Mouse (Mus musculus): Measurements from ENCODE around the gene Fgd6. TPM values are rescaled to one million over a fixed set of nuclear protein-coding genes. Genes with fewer than 3 reads are reported as not detected.

Fgd6 gene
- total and polyA plus RNA-seq, 2 experiments from 2014 or later: 1.4 to 3.1 TPM

DNA sequence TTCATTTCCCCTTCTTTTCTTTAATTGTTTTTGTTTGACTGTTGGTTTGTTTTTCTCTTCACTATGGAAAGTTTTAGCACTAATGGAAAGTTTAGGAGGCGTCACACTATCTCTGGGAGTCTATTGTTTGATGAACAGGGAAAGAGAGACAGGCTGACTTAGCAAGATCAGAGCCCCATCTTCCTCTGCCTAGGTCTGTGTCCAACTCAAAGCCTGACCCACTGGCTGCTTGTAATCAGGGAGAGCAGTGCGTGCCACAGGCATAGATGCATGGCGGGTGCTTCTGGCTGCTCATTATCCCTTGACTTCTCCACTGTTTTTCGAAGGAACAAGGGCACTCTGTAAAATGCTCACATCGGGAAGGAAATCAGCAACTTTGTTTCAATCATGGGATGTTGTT lies 26.6 kb downstream of the Fgd6 start:
- no peaks in the 10 kb centered on the region for H3K4me1 ChIP-seq (ENCODE audit: insufficient read depth, low read length)
- H3K4me3 ChIP-seq (ENCODE audit: low read depth, low read length): no peak overlapping the region
- no peak overlapping the region for H3K27ac ChIP-seq (ENCODE audit: low read depth, low read length)
- H3K9me3 ChIP-seq (ENCODE audit: low read length): no peaks in the 10 kb centered on the region
- ATAC-seq (ENCODE audit: low FRiP score) (no peak), DNase-seq (ENCODE audit: low spot score) (no peak)
- H3K36me3 ChIP-seq (ENCODE audit: insufficient read depth, low read length): no peaks in the 10 kb centered on the region
- no peak overlapping the region for H3K9ac ChIP-seq (replicated peaks; ENCODE audit: low read length, poor library complexity, severe bottlenecking)
- H3K4me2 ChIP-seq (ENCODE audit: low read depth, low read length, poor library complexity, severe bottlenecking): no peak overlapping the region
- 43% methylated on average over 5 of the region's 5 CpGs for WGBS
- no peak for TF ChIP-seq CTCF (IDR thresholded peaks at IDR 0.05)
- no peaks in the 10 kb centered on the region for H3K27me3 ChIP-seq (ENCODE audit: insufficient read depth, low read length)

GRCm38 (mm10) chr10:94066896-94067295 lies 31.1 kb downstream of the Fgd6 start:
- no peak overlapping the region for H3K4me2 ChIP-seq (ENCODE audit: low read depth, low read length, poor library complexity, severe bottlenecking)
- no peaks in the 10 kb centered on the region for H3K36me3 ChIP-seq (ENCODE audit: insufficient read depth, low read length)
- no peak for DNase-seq (ENCODE audit: low spot score)
- no peak overlapping the region for H3K27ac ChIP-seq (ENCODE audit: low read depth, low read length)
- no peak for ATAC-seq (ENCODE audit: low FRiP score)
- no peak overlapping the region for H3K4me3 ChIP-seq (ENCODE audit: low read depth, low read length)
- no peaks in the 10 kb centered on the region for H3K4me1 ChIP-seq (ENCODE audit: insufficient read depth, low read length)
- TF ChIP-seq CTCF (IDR thresholded peaks at IDR 0.05): no peak
- 68% methylated on average over 3 of the region's 3 CpGs for WGBS
- H3K9me3 ChIP-seq (ENCODE audit: low read length): no peaks in the 10 kb centered on the region
- no peak overlapping the region for H3K9ac ChIP-seq (replicated peaks; ENCODE audit: low read length, poor library complexity, severe bottlenecking)
- H3K27me3 ChIP-seq (ENCODE audit: insufficient read depth, low read length): no peaks in the 10 kb centered on the region

- Histone ChIP-seq H3K4me3 (ENCODE audit: low read depth, low read length) (no peak overlapping the region), H3K27ac (ENCODE audit: low read depth, low read length) (no peak overlapping the region), H3K4me2 (ENCODE audit: low read depth, low read length, poor library complexity, severe bottlenecking) (no peak overlapping the region), H3K4me1 (ENCODE audit: insufficient read depth, low read length) (0 out of 2 replicates have a peak, but pooled peaks cover 3% of the 10 kb centered on the region), H3K36me3 (ENCODE audit: insufficient read depth, low read length) (no peaks in the 10 kb centered on the region), H3K9ac (replicated peaks; ENCODE audit: low read length, poor library complexity, severe bottlenecking) (no peak overlapping the region), H3K9me3 (ENCODE audit: low read length) (no peaks in the 10 kb centered on the region), H3K27me3 (ENCODE audit: insufficient read depth, low read length) (no peaks in the 10 kb centered on the region)
- 88% methylated on average over 5 of the region's 5 CpGs for WGBS
- ATAC-seq (ENCODE audit: low FRiP score) (no peak), DNase-seq (ENCODE audit: low spot score) (no peak)
- no peak for TF ChIP-seq CTCF (IDR thresholded peaks at IDR 0.05)
Observed at GRCm38 (mm10) chr10:94068701-94069100, 32.9 kb downstream of the Fgd6 start.

- H3K4me3 ChIP-seq (ENCODE audit: low read depth, low read length): no peak overlapping the region
- ATAC-seq (ENCODE audit: low FRiP score) (no peak), DNase-seq (ENCODE audit: low spot score) (no peak)
- no peaks in the 10 kb centered on the region for H3K9me3 ChIP-seq (ENCODE audit: low read length)
- H3K4me2 ChIP-seq (ENCODE audit: low read depth, low read length, poor library complexity, severe bottlenecking): no peak overlapping the region
- H3K36me3 ChIP-seq (ENCODE audit: insufficient read depth, low read length): no peaks in the 10 kb centered on the region
- no peak overlapping the region for H3K27ac ChIP-seq (ENCODE audit: low read depth, low read length)
- H3K9ac ChIP-seq (replicated peaks; ENCODE audit: low read length, poor library complexity, severe bottlenecking): no peak overlapping the region
- 0 out of 2 replicates have a peak, but pooled peaks cover 3% of the 10 kb centered on the region for H3K4me1 ChIP-seq (ENCODE audit: insufficient read depth, low read length)
- TF ChIP-seq CTCF (IDR thresholded peaks at IDR 0.05): no peak
- no peaks in the 10 kb centered on the region for H3K27me3 ChIP-seq (ENCODE audit: insufficient read depth, low read length)
- WGBS: 94% methylated on average over 7 of the region's 7 CpGs
Observed at GRCm38 (mm10) chr10:94071641-94072040, 35.8 kb downstream of the Fgd6 start.

DNA sequence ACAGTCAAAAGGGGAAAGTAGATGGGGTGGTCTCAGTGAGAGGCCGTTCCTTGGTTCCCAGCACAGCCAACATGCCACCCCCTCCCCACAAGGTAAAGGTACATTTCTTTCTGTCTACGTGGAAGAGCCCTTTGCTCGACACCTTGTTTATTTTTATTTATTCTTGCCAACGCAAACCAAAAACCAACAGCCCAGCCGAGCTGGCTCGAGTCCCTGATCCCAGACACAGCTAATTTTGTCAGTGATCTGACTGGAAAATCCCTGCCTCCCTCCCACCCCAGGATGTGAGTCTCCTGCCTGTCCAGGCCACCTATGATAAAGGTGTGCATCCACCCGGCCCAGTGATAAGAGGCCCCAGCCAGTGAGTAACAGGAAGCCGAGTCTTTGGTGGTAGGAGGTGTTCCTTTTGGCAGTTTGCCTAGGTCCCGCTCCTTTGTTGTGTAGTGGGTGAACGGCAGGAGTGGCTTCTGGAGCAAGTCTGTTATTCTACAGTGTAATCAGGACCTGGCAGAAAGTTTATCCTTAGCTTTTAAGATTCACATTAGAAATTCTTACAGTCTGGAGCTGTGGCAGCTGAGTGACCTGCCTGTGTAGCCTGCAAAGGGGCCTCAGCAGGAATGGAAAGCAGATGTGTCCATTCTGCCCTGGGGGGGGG lies 36.6 kb downstream of the Fgd6 start:
- DNase-seq (ENCODE audit: low spot score) (no peak), ATAC-seq (ENCODE audit: low FRiP score) (no peak)
- H3K9me3 ChIP-seq (ENCODE audit: low read length): no peaks in the 10 kb centered on the region
- TF ChIP-seq CTCF (IDR thresholded peaks at IDR 0.05): no peak
- no peaks in the 10 kb centered on the region for H3K27me3 ChIP-seq (ENCODE audit: insufficient read depth, low read length)
- no peak overlapping the region for H3K4me2 ChIP-seq (ENCODE audit: low read depth, low read length, poor library complexity, severe bottlenecking)
- no peak overlapping the region; the same call in 1 of the 2 replicates for H3K27ac ChIP-seq (ENCODE audit: low read depth, low read length)
- 67% methylated on average over 10 of the region's 10 CpGs for WGBS
- no peak overlapping the region for H3K9ac ChIP-seq (replicated peaks; ENCODE audit: low read length, poor library complexity, severe bottlenecking)
- H3K4me1 ChIP-seq (ENCODE audit: insufficient read depth, low read length): 0 out of 2 replicates have a peak, but pooled peaks cover 3% of the 10 kb centered on the region
- no peak overlapping the region for H3K4me3 ChIP-seq (ENCODE audit: low read depth, low read length)
- H3K36me3 ChIP-seq (ENCODE audit: insufficient read depth, low read length): no peaks in the 10 kb centered on the region

- DNase-seq (ENCODE audit: low spot score): no peak
- Histone ChIP-seq H3K4me1 (ENCODE audit: insufficient read depth, low read length) (0 out of 2 replicates have a peak, but pooled peaks cover 3% of the 10 kb centered on the region), H3K36me3 (ENCODE audit: insufficient read depth, low read length) (no peaks in the 10 kb centered on the region), H3K27ac (ENCODE audit: low read depth, low read length) (no peak overlapping the region; the same call in 1 of the 2 replicates), H3K9me3 (ENCODE audit: low read length) (no peaks in the 10 kb centered on the region), H3K4me2 (ENCODE audit: low read depth, low read length, poor library complexity, severe bottlenecking) (no peak overlapping the region), H3K4me3 (ENCODE audit: low read depth, low read length) (no peak overlapping the region), H3K9ac (replicated peaks; ENCODE audit: low read length, poor library complexity, severe bottlenecking) (no peak overlapping the region), H3K27me3 (ENCODE audit: insufficient read depth, low read length) (no peaks in the 10 kb centered on the region)
- no peak for ATAC-seq (ENCODE audit: low FRiP score)
- no peak for TF ChIP-seq CTCF (IDR thresholded peaks at IDR 0.05)
- 69% methylated on average over 4 of the region's 4 CpGs for WGBS
Observed at GRCm38 (mm10) chr10:94072916-94073465, 37.2 kb downstream of the Fgd6 start.
